Mouse (Mus musculus): ENCODE data around the gene Gapt.

GRCm38 (mm10) chr13:110369673-110370072 lies 12.7 kb upstream of the Gapt start:
- no peak for TF ChIP-seq POLR2A (IDR thresholded peaks at IDR 0.05; ENCODE audit: control insufficient read depth, low read depth, low read length)
- TF ChIP-seq CTCF (IDR thresholded peaks at IDR 0.05; ENCODE audit: control insufficient read depth, insufficient read depth, insufficient replicate concordance, low read depth, low read length) = no peak
